Mouse (Mus musculus) erythroid progenitor cell, adult 5-6 weeks (primary cell): ENCODE data around the gene Glt8d1. TPM values are rescaled to one million over a fixed set of nuclear protein-coding genes. Genes with fewer than 3 reads are reported as not detected.

Experiments
- ATAC-seq: replicated peaks from 2 replicates; pipeline ENCODE4 v1.8.0; 2016; ENCODE audit warnings: moderate number of reproducible peaks, mild to moderate bottlenecking, moderate TSS enrichment, inconsistent platforms; ENCODE audit not compliant: poor library complexity, low FRiP score, severe bottlenecking
- total RNA-seq, 2 experiments: library from RNA; stranded (forward) in 1 of 2; stranded (reverse) in 1 of 2; fragments of 150-400 nt in 1 of 2; fragments of 186-747, 209-891 nt in 1 of 2; gene quantifications; 2 replicates each; pipeline versions ENCODE4 v1.2.3 to v1.2.4; 2015 to 2017; ENCODE audit warnings: low replicate concordance in 2 of 2

Glt8d1 gene
- total RNA-seq, 2 experiments from 2014 or later, result 7.1 to 21.0 TPM

- peak; percentile 99 for ATAC-seq
Observed at GRCm38 (mm10) chr14:31045817-31046216, 44.6 kb downstream of the Glt8d1 start.

Other genes with a start within 250 kb of the Glt8d1 start
- gene Tmem110, start 175.8 kb upstream of the Glt8d1 start, total RNA-seq (2015; ENCODE audit: low replicate concordance), result 4.3 and 5.4 TPM in 2 replicates
- 1.7 and 1.8 TPM in 2 replicates for gene Tmem110, start 175.8 kb upstream of the Glt8d1 start, total RNA-seq (2017; ENCODE audit: low replicate concordance)
- not detected in 2 replicates for gene Mustn1, start 122.2 kb upstream of the Glt8d1 start, total RNA-seq (2015; ENCODE audit: low replicate concordance)
- gene Mustn1, start 122.2 kb upstream of the Glt8d1 start, total RNA-seq (2017; ENCODE audit: low replicate concordance), result not detected in 2 replicates
- not detected in 2 replicates for gene Itih4, start 114.9 kb upstream of the Glt8d1 start, total RNA-seq (2015; ENCODE audit: low replicate concordance)
- not detected in 2 replicates for gene Itih4, start 114.9 kb upstream of the Glt8d1 start, total RNA-seq (2017; ENCODE audit: low replicate concordance)
- gene Itih3, start 77.6 kb upstream of the Glt8d1 start, total RNA-seq (2015; ENCODE audit: low replicate concordance), result not detected in 2 replicates
- gene Itih3, start 77.6 kb upstream of the Glt8d1 start, total RNA-seq (2017; ENCODE audit: low replicate concordance), result not detected in 2 replicates
- gene Itih1, start 58.1 kb upstream of the Glt8d1 start, total RNA-seq (2015; ENCODE audit: low replicate concordance), result not detected in 2 replicates
- not detected in 2 replicates for gene Itih1, start 58.1 kb upstream of the Glt8d1 start, total RNA-seq (2017; ENCODE audit: low replicate concordance)
- 0.36 and 2.9 TPM in 2 replicates for gene Nek4, start 50.0 kb upstream of the Glt8d1 start, total RNA-seq (2015; ENCODE audit: low replicate concordance)
- gene Nek4, start 50.0 kb upstream of the Glt8d1 start, total RNA-seq (2017; ENCODE audit: low replicate concordance), result 1.8 and 2.2 TPM in 2 replicates
- 77.8 and 139 TPM in 2 replicates for gene Spcs1, start 272 bp downstream of the Glt8d1 start, total RNA-seq (2015; ENCODE audit: low replicate concordance)
- 41.7 and 80.6 TPM in 2 replicates for gene Spcs1, start 272 bp downstream of the Glt8d1 start, total RNA-seq (2017; ENCODE audit: low replicate concordance)
- gene Pbrm1, start 17.7 kb downstream of the Glt8d1 start, total RNA-seq (2015; ENCODE audit: low replicate concordance), result 137 and 157 TPM in 2 replicates
- gene Pbrm1, start 17.7 kb downstream of the Glt8d1 start, total RNA-seq (2017; ENCODE audit: low replicate concordance), result 163 and 194 TPM in 2 replicates
- gene Gnl3, start 17.8 kb downstream of the Glt8d1 start, total RNA-seq (2015; ENCODE audit: low replicate concordance), result 53.7 and 58.0 TPM in 2 replicates
- 33.6 and 40.5 TPM in 2 replicates for gene Gnl3, start 17.8 kb downstream of the Glt8d1 start, total RNA-seq (2017; ENCODE audit: low replicate concordance)
- 20.2 and 35.2 TPM in 2 replicates for gene Smim4, start 127.6 kb downstream of the Glt8d1 start, total RNA-seq (2015; ENCODE audit: low replicate concordance)
- 11.2 and 15.3 TPM in 2 replicates for gene Smim4, start 127.6 kb downstream of the Glt8d1 start, total RNA-seq (2017; ENCODE audit: low replicate concordance)
- gene Nt5dc2, start 129.7 kb downstream of the Glt8d1 start, total RNA-seq (2015; ENCODE audit: low replicate concordance), result 10.9 and 25.2 TPM in 2 replicates
- gene Nt5dc2, start 129.7 kb downstream of the Glt8d1 start, total RNA-seq (2017; ENCODE audit: low replicate concordance), result 9.9 and 11.0 TPM in 2 replicates
- 27.2 TPM in 1 of 2 replicates, not detected in the other for gene Stab1, start 167.2 kb downstream of the Glt8d1 start, total RNA-seq (2015; ENCODE audit: low replicate concordance)
- gene Stab1, start 167.2 kb downstream of the Glt8d1 start, total RNA-seq (2017; ENCODE audit: low replicate concordance), result 0.64 TPM in 1 of 2 replicates, not detected in the other
- not detected in 2 replicates for gene Tnnc1, start 206.9 kb downstream of the Glt8d1 start, total RNA-seq (2015; ENCODE audit: low replicate concordance)
- not detected in 2 replicates for gene Tnnc1, start 206.9 kb downstream of the Glt8d1 start, total RNA-seq (2017; ENCODE audit: low replicate concordance)
- gene Nisch, start 215.5 kb downstream of the Glt8d1 start, total RNA-seq (2015; ENCODE audit: low replicate concordance), result 55.1 and 59.1 TPM in 2 replicates
- 48.8 and 49.1 TPM in 2 replicates for gene Nisch, start 215.5 kb downstream of the Glt8d1 start, total RNA-seq (2017; ENCODE audit: low replicate concordance)
- not detected in 2 replicates for gene Sema3g, start 216.5 kb downstream of the Glt8d1 start, total RNA-seq (2015; ENCODE audit: low replicate concordance)
- not detected in 2 replicates for gene Sema3g, start 216.5 kb downstream of the Glt8d1 start, total RNA-seq (2017; ENCODE audit: low replicate concordance)
- 2.1 and 7.2 TPM in 2 replicates for gene Phf7, start 249.9 kb downstream of the Glt8d1 start, total RNA-seq (2015; ENCODE audit: low replicate concordance)
- gene Phf7, start 249.9 kb downstream of the Glt8d1 start, total RNA-seq (2017; ENCODE audit: low replicate concordance), result 3.1 and 4.4 TPM in 2 replicates